Mouse (Mus musculus) kidney, embryonic 15.5 days (tissue): ENCODE measurements around the gene Krtap4-8. TPM values are rescaled to one million over a fixed set of nuclear protein-coding genes. Genes with fewer than 3 reads are reported as not detected.

Experiments
- polyA plus RNA-seq: library from polyadenylated mRNA; unstranded; fragments of >200 nt; fragmentation: Nextera tagmentation; extraction: Ambion mirVana; gene quantifications from 2 replicates; pipeline ENCODE4 v1.2.1, GENCODE M21; 2015

Krtap4-8 gene
- polyA plus RNA-seq, 1 experiment from 2014 or later, result not detected

Other genes starting within 250 kb of the Krtap4-8 start
- gene Krt40, start 237.5 kb downstream of the Krtap4-8 start, polyA plus RNA-seq, result not detected in 2 replicates
- gene Krtap3-3, start 229.8 kb downstream of the Krtap4-8 start, polyA plus RNA-seq, result not detected in 2 replicates
- not detected in 2 replicates for gene Krtap3-2, start 223.9 kb downstream of the Krtap4-8 start, polyA plus RNA-seq
- not detected in 2 replicates for gene Gm11939, start 221.2 kb downstream of the Krtap4-8 start, polyA plus RNA-seq
- not detected in 2 replicates for gene Krtap3-1, start 214.1 kb downstream of the Krtap4-8 start, polyA plus RNA-seq
- not detected in 2 replicates for gene Krtap1-5, start 199.7 kb downstream of the Krtap4-8 start, polyA plus RNA-seq
- gene Krtap1-4, start 197.1 kb downstream of the Krtap4-8 start, polyA plus RNA-seq, result not detected in 2 replicates
- not detected in 2 replicates for gene Krtap1-3, start 189.4 kb downstream of the Krtap4-8 start, polyA plus RNA-seq
- gene Krtap9-3, start 182.6 kb downstream of the Krtap4-8 start, polyA plus RNA-seq, result not detected in 2 replicates
- not detected in 2 replicates for gene Gm11938, start 177.4 kb downstream of the Krtap4-8 start, polyA plus RNA-seq
- not detected in 2 replicates for gene Gm11937, start 170.5 kb downstream of the Krtap4-8 start, polyA plus RNA-seq
- gene Krtap2-4, start 165.9 kb downstream of the Krtap4-8 start, polyA plus RNA-seq, result not detected in 2 replicates
- not detected in 2 replicates for gene Gm11562, start 160.3 kb downstream of the Krtap4-8 start, polyA plus RNA-seq
- gene Krtap4-1, start 152.5 kb downstream of the Krtap4-8 start, polyA plus RNA-seq, result not detected in 2 replicates
- not detected in 2 replicates for gene Krtap4-2, start 145.6 kb downstream of the Krtap4-8 start, polyA plus RNA-seq
- not detected in 2 replicates for gene Krtap4-7, start 136.6 kb downstream of the Krtap4-8 start, polyA plus RNA-seq
- gene Gm11555, start 130.5 kb downstream of the Krtap4-8 start, polyA plus RNA-seq, result not detected in 2 replicates
- not detected in 2 replicates for gene Gm11563, start 121.7 kb downstream of the Krtap4-8 start, polyA plus RNA-seq
- gene Krtap4-6, start 114.7 kb downstream of the Krtap4-8 start, polyA plus RNA-seq, result not detected in 2 replicates
- not detected in 2 replicates for gene Gm14190, start 90.0 kb downstream of the Krtap4-8 start, polyA plus RNA-seq
- not detected in 2 replicates for gene Gm14180, start 46.4 kb downstream of the Krtap4-8 start, polyA plus RNA-seq
- not detected in 2 replicates for gene Gm11595, start 7.8 kb downstream of the Krtap4-8 start, polyA plus RNA-seq
- gene Krtap4-9, start 4.5 kb upstream of the Krtap4-8 start, polyA plus RNA-seq, result not detected in 2 replicates
- gene Gm11596, start 12.8 kb upstream of the Krtap4-8 start, polyA plus RNA-seq, result not detected in 2 replicates
- gene Gm11569, start 18.2 kb upstream of the Krtap4-8 start, polyA plus RNA-seq, result not detected in 2 replicates
- gene Gm11554, start 23.7 kb upstream of the Krtap4-8 start, polyA plus RNA-seq, result not detected in 2 replicates
- gene Krtap4-13, start 29.2 kb upstream of the Krtap4-8 start, polyA plus RNA-seq, result not detected in 2 replicates
- gene Gm11564, start 35.0 kb upstream of the Krtap4-8 start, polyA plus RNA-seq, result not detected in 2 replicates
- gene 2300003K06Rik, start 57.4 kb upstream of the Krtap4-8 start, polyA plus RNA-seq, result not detected in 2 replicates
- not detected in 2 replicates for gene Krtap4-16, start 70.9 kb upstream of the Krtap4-8 start, polyA plus RNA-seq
- gene Gm11568, start 77.2 kb upstream of the Krtap4-8 start, polyA plus RNA-seq, result not detected in 2 replicates
- gene Gm11559, start 83.8 kb upstream of the Krtap4-8 start, polyA plus RNA-seq, result not detected in 2 replicates
- gene Krtap9-1, start 92.7 kb upstream of the Krtap4-8 start, polyA plus RNA-seq, result not detected in 2 replicates
- gene Gm11567, start 98.5 kb upstream of the Krtap4-8 start, polyA plus RNA-seq, result not detected in 2 replicates
- not detected in 2 replicates for gene Krtap31-1, start 127.2 kb upstream of the Krtap4-8 start, polyA plus RNA-seq
- gene Gm11565, start 134.0 kb upstream of the Krtap4-8 start, polyA plus RNA-seq, result not detected in 2 replicates
- gene Krtap31-2, start 155.6 kb upstream of the Krtap4-8 start, polyA plus RNA-seq, result not detected in 2 replicates
- gene Krtap9-5, start 167.8 kb upstream of the Krtap4-8 start, polyA plus RNA-seq, result not detected in 2 replicates
- not detected in 2 replicates for gene Krtap29-1, start 198.3 kb upstream of the Krtap4-8 start, polyA plus RNA-seq
- not detected in 2 replicates for gene Krtap16-1, start 205.9 kb upstream of the Krtap4-8 start, polyA plus RNA-seq
- not detected in 2 replicates for gene Krtap17-1, start 213.3 kb upstream of the Krtap4-8 start, polyA plus RNA-seq
- gene Krt33a, start 235.5 kb upstream of the Krtap4-8 start, polyA plus RNA-seq, result not detected in 2 replicates
- not detected in 2 replicates for gene Krt33b, start 249.2 kb upstream of the Krtap4-8 start, polyA plus RNA-seq